11 mouse cellular contexts compared by ENCODE assay signal in the genomic region with DNA sequence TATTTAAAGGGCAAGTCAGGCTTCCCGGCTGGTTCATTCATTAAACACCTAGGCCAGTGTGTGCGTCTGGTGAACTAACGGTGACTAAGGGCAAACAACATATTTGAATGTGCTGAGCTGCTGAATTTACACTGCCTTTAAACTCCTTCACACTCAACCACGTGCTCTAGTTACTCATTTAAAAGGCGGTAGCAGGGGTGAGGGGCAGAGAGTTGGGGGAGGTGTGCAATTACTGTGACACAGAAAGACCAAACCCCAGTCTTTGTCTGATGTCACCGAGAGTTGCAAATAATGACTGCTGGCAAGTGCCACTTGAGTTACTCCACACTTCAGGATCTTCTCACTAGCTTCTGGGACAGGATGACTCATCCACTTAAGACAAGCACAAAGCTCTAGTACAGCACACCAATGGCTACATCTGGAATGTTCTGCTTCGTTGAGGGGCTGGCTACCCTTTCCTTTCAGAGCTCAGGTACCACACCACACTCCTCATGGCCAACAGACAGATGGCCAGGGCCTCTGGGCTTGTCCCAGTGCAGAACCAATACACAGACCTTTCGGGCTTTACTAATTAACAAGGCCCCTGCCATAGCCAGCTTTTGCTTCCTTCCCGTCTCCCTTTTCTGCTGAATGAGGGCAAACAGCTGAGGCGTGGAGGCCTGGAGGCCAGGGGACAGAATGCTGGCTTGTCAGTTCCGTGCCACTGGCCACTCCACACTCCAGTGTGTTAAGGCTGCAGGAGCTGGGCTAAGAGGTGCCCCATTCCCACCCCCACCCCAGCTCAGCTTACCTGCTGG.
DNase-seq lines count a peak whose midpoint lies in the region; ATAC-seq lines count a peak whose summit lies in the region.
"Had no signal": no experiment of that assay in that cellular context is flagged by ENCODE, and none has a peak within 500 bp of the region (broad histone marks: within the 10 kb centered on the region; RNA-seq: fewer than 3 reads in every experiment).

No protein-coding gene starts in this region.

- DNase-seq in urinary bladder, postnatal 14 days (ENCODE audit: low spot score) = peak; percentile 14
- no peak for DNase-seq in urinary bladder, postnatal 4 days (ENCODE audit: low spot score in 2 of 2)
- peak; percentile 78 for DNase-seq in kidney, adult 18-20 months
- DNase-seq in lung, adult 18-20 months = peak; percentile 81 to 91
- no peak for DNase-seq in spleen, adult 12 weeks (ENCODE audit: low spot score)
- DNase-seq in embryo, embryonic 10 days (ENCODE audit: low spot score) = no peak
- DNase-seq: cerebellum, adult 11 months; layer of hippocampus, postnatal 36 days had no signal

- H3K4me3 ChIP-seq in hindbrain, embryonic 12.5 days = no peak overlapping the region

- no peak for ATAC-seq in hindbrain, embryonic 12.5 days (ENCODE audit: low FRiP score)
- no peak for ATAC-seq in inflammation-experienced regulatory T-cells, adult 6 months

- H3K4me2 ChIP-seq in hindbrain, embryonic 12.5 days (replicated peaks) = no peak overlapping the region

- no peaks in the 10 kb centered on the region for H3K36me3 ChIP-seq in hindbrain, embryonic 12.5 days
- H3K36me3 ChIP-seq: G1E had no signal

- WGBS in hindbrain, embryonic 12.5 days = 67% methylated on average over 11 of the region's 11 CpGs

- H3K9ac ChIP-seq in hindbrain, embryonic 12.5 days = no peak overlapping the region

- H3K27me3 ChIP-seq in hindbrain, embryonic 12.5 days = no peaks in the 10 kb centered on the region

- H3K27ac ChIP-seq in hindbrain, embryonic 12.5 days = no peak overlapping the region

- no peaks in the 10 kb centered on the region for H3K9me3 ChIP-seq in hindbrain, embryonic 12.5 days (replicated peaks)
- H3K9me3 ChIP-seq: G1E had no signal

- peaks cover 12% of the 10 kb centered on the region for H3K4me1 ChIP-seq in hindbrain, embryonic 12.5 days

Comparison
In these comparisons a context has a peak if more than half of its experiments do, and no peak if none do; other contexts are left out.
1. DNase-seq: peak in urinary bladder, postnatal 14 days (single experiment), kidney, adult 18-20 months (single experiment) and lung, adult 18-20 months (2 of 2); none in urinary bladder, postnatal 4 days (0 of 2), spleen, adult 12 weeks (single experiment) and embryo, embryonic 10 days (single experiment).